Mouse (Mus musculus) MEL (cell line): Measurements from ENCODE around the gene Ipcef1. TPM values are rescaled to one million over a fixed set of nuclear protein-coding genes. Genes with fewer than 3 reads are reported as not detected.

Source experiments
- DNase-seq: peaks from one replicate; pipeline ENCODE4 v3.0.0; 2011; ENCODE audit warnings: low read depth, low spot score
- H3K27ac ChIP-seq: 2 replicates; pipeline ENCODE4 v1.5.1; 2012; ENCODE audit warnings: low read depth, mild to moderate bottlenecking, control low read depth, low read length, moderate library complexity; ENCODE audit not compliant: control insufficient read depth
- H3K27me3 ChIP-seq, 2 experiments: fragments of 150-350 bp in 1 of 2; sonication (generic) in 1 of 2; 2 replicates each; pipeline ENCODE4 v1.6.1; 2012; ENCODE audit warnings: low read length in 2 of 2, mild to moderate bottlenecking in 2 of 2, improper control_type of control experiment in 1 of 2, moderate library complexity in 1 of 2; ENCODE audit not compliant: insufficient read depth in 2 of 2, control insufficient read depth in 1 of 2
- H3K36me3 ChIP-seq, 2 experiments: 2 replicates each; pipeline ENCODE4 v1.6.1; 2012 to 2014; ENCODE audit warnings: low read length in 2 of 2, improper control_type of control experiment in 1 of 2, inconsistent platforms in 1 of 2, mild to moderate bottlenecking in 1 of 2; ENCODE audit not compliant: insufficient read depth in 2 of 2, control insufficient read depth in 1 of 2
- H3K4me1 ChIP-seq, 2 experiments: fragments of 150-350 bp in 1 of 2; sonication (generic) in 1 of 2; 2 replicates each; pipeline ENCODE4 v1.6.1; 2012; ENCODE audit warnings: low read length in 2 of 2, improper control_type of control experiment in 1 of 2, mild to moderate bottlenecking in 1 of 2; ENCODE audit not compliant: insufficient read depth in 2 of 2, control insufficient read depth in 1 of 2
- H3K4me3 ChIP-seq, 2 experiments: fragments of 150-350 bp in 1 of 2; sonication (generic) in 1 of 2; 2 replicates each; pipeline ENCODE4 v1.5.1; 2012; ENCODE audit warnings: low read depth in 2 of 2, low read length in 2 of 2, mild to moderate bottlenecking in 2 of 2, moderate library complexity in 2 of 2, control low read depth in 1 of 2, improper control_type of control experiment in 1 of 2; ENCODE audit not compliant: control insufficient read depth in 1 of 2, insufficient read depth in 1 of 2
- H3K79me2 ChIP-seq: 2 replicates; pipeline ENCODE4 v1.6.1; 2012; ENCODE audit warnings: mild to moderate bottlenecking, low read length, moderate library complexity; ENCODE audit not compliant: control insufficient read depth, poor library complexity, insufficient read depth
- H3K9ac ChIP-seq: 2 replicates; pipeline ENCODE4 v1.6.1; 2012; ENCODE audit warnings: low read depth, mild to moderate bottlenecking, control low read depth, low read length, moderate library complexity; ENCODE audit not compliant: control insufficient read depth, poor library complexity, severe bottlenecking
- H3K9me3 ChIP-seq: fragments of 150-350 bp; sonication (generic); replicated peaks from 2 replicates; pipeline ENCODE4 v1.6.1; 2012; ENCODE audit warnings: mild to moderate bottlenecking, low read length, improper control_type of control experiment, moderate library complexity; ENCODE audit not compliant: insufficient read depth
- BHLHE40 ChIP-seq: IDR thresholded peaks from 2 replicates; pipeline ENCODE4 v1.6.1; 2012; ENCODE audit warnings: low read depth, mild to moderate bottlenecking, inconsistent platforms, low read length, improper control_type of control experiment, borderline replicate concordance
- CHD1 ChIP-seq: IDR thresholded peaks from 2 replicates; pipeline ENCODE4 v1.6.1; 2012; ENCODE audit warnings: low read depth, mild to moderate bottlenecking, inconsistent platforms, low read length, improper control_type of control experiment
- ELF1 ChIP-seq: IDR thresholded peaks from 2 replicates; pipeline ENCODE4 v1.6.1; 2014; ENCODE audit warnings: low read depth, mild to moderate bottlenecking, inconsistent platforms, low read length, improper control_type of control experiment, moderate library complexity
- ETS1 ChIP-seq: IDR thresholded peaks from 2 replicates; pipeline ENCODE4 v1.6.1; 2012; ENCODE audit warnings: low read depth, mild to moderate bottlenecking, inconsistent platforms, low read length, improper control_type of control experiment, moderate library complexity
- HCFC1 ChIP-seq: IDR thresholded peaks from 2 replicates; pipeline ENCODE4 v1.6.1; 2012; ENCODE audit warnings: low read depth, mild to moderate bottlenecking, inconsistent platforms, low read length, improper control_type of control experiment, moderate library complexity
- KAT2A ChIP-seq: conservative IDR thresholded peaks from 2 replicates; pipeline ENCODE4 v1.6.1; 2012; ENCODE audit warnings: low read depth, low read length, improper control_type of control experiment, inconsistent platforms
- MAX ChIP-seq: IDR thresholded peaks from 2 replicates; pipeline ENCODE4 v1.6.1; 2011; ENCODE audit warnings: low read length, improper control_type of control experiment
- MEF2A ChIP-seq: IDR thresholded peaks from 2 replicates; pipeline ENCODE4 v1.6.1; 2014; ENCODE audit warnings: low read depth, mild to moderate bottlenecking, inconsistent platforms, low read length, improper control_type of control experiment; ENCODE audit not compliant: poor library complexity, insufficient replicate concordance, severe bottlenecking; ENCODE audit errors: extremely low read depth
- MYC ChIP-seq: IDR thresholded peaks from 2 replicates; pipeline ENCODE4 v1.6.1; 2011; ENCODE audit warnings: low read depth, mild to moderate bottlenecking, low read length, improper control_type of control experiment, moderate library complexity
- POLR2A ChIP-seq, 2 experiments: IDR thresholded peaks; 2 replicates each; pipeline ENCODE4 v1.6.1; 2011 to 2012; ENCODE audit warnings: low read length in 2 of 2, mild to moderate bottlenecking in 2 of 2, control low read depth in 1 of 2, improper control_type of control experiment in 1 of 2, low read depth in 1 of 2, moderate library complexity in 1 of 2; ENCODE audit not compliant: control insufficient read depth in 1 of 2, insufficient read depth in 1 of 2, poor library complexity in 1 of 2
- POLR2AphosphoS2 ChIP-seq: IDR thresholded peaks from 2 replicates; pipeline ENCODE4 v1.6.1; 2011; ENCODE audit warnings: low read length, improper control_type of control experiment
- RAD21 ChIP-seq: IDR thresholded peaks from 2 replicates; pipeline ENCODE4 v1.6.1; 2011; ENCODE audit warnings: mild to moderate bottlenecking, low read depth, low read length, improper control_type of control experiment
- RCOR1 ChIP-seq: IDR thresholded peaks from 2 replicates; pipeline ENCODE4 v1.6.1; 2012; ENCODE audit warnings: low read depth, mild to moderate bottlenecking, inconsistent platforms, low read length, improper control_type of control experiment
- SIN3A ChIP-seq: IDR thresholded peaks from 2 replicates; pipeline ENCODE4 v1.6.1; 2012; ENCODE audit warnings: low read length, improper control_type of control experiment, inconsistent platforms
- SMC3 ChIP-seq: IDR thresholded peaks from 2 replicates; pipeline ENCODE4 v1.6.1; 2011; ENCODE audit warnings: low read depth, low read length, improper control_type of control experiment
- UBTF ChIP-seq: IDR thresholded peaks from 2 replicates; pipeline ENCODE4 v1.6.1; 2012; ENCODE audit warnings: low read depth, mild to moderate bottlenecking, inconsistent platforms, low read length, improper control_type of control experiment, moderate library complexity, borderline replicate concordance; ENCODE audit not compliant: insufficient read depth
- USF1 ChIP-seq: IDR thresholded peaks from 2 replicates; pipeline ENCODE4 v1.6.1; 2014; ENCODE audit warnings: low read depth, mild to moderate bottlenecking, inconsistent platforms, low read length, improper control_type of control experiment, moderate library complexity
- polyA plus RNA-seq, 2 experiments: library from polyadenylated mRNA; stranded (reverse) in 1 of 2; unstranded in 1 of 2; fragments of >175 nt in 1 of 2; fragments of >200 nt in 1 of 2; gene quantifications; 2 replicates each; pipeline versions ENCODE4 v1.2.1 to v1.2.4; 2012; ENCODE audit warnings: low replicate concordance in 2 of 2, low read depth in 1 of 2; ENCODE audit not compliant: insufficient read length in 2 of 2, insufficient read depth in 1 of 2, missing spikeins in 1 of 2
- total RNA-seq: library from RNA; depleted of rRNA; stranded (reverse); fragments of 300-350 nt; gene quantifications from 2 replicates; pipeline ENCODE4 v1.2.3, GENCODE M21; 2012

Ipcef1 gene
- total and polyA plus RNA-seq, 3 experiments = not detected

- Histone ChIP-seq H3K27me3 (no peaks in the 10 kb centered on the region), H3K79me2 (no peaks in the 10 kb centered on the region), H3K27ac (no peak overlapping the region), H3K9me3 (no peaks in the 10 kb centered on the region), H3K9ac (no peak overlapping the region), H3K4me3 (no peak overlapping the region), H3K4me1 (no peaks in the 10 kb centered on the region), H3K36me3 (no peaks in the 10 kb centered on the region)
- no peak for DNase-seq
- TF ChIP-seq RAD21 (no peak), ELF1 (no peak), CHD1 (no peak), SMC3 (no peak), MYC (no peak), MAX (no peak), POLR2A (IDR thresholded peaks at IDR 0.05; ENCODE audit: control insufficient read depth in 1 of 2, insufficient read depth in 1 of 2, low read depth in 1 of 2, low read length in 2 of 2, poor library complexity in 1 of 2) (no peak), UBTF (no peak), RCOR1 (no peak), ETS1 (no peak), MEF2A (no peak)
Measured at GRCm38 (mm10) chr10:6980236-6980635, 72.0 kb downstream of the Ipcef1 start.

DNA sequence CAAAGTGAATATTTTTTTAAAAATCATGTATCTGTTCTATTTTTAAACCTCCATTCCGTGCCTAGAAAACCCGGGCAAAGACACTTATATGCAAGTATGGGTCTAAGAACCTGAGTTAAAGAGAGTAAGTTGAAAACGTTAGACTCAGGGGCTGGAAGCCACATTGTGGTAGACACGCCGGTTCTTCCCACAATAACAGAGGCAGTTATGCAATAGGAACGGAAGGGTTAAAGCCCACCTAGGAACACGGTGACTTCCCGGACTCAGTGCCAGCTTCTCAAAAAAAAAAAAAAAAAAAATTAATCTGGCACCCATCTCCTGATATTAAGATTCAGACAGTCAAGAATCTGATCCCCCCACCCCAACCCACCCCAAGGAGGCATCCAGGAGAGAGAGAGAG lies 72.5 kb downstream of the Ipcef1 start:
- Histone ChIP-seq H3K4me1 (no peaks in the 10 kb centered on the region), H3K36me3 (no peaks in the 10 kb centered on the region), H3K27ac (no peak overlapping the region), H3K9ac (no peak overlapping the region), H3K79me2 (no peaks in the 10 kb centered on the region), H3K27me3 (no peaks in the 10 kb centered on the region), H3K9me3 (no peaks in the 10 kb centered on the region), H3K4me3 (no peak overlapping the region)
- no peak for TF ChIP-seq POLR2AphosphoS2
- no peak for TF ChIP-seq CHD1
- TF ChIP-seq SIN3A = no peak
- TF ChIP-seq USF1 = no peak
- no peak for TF ChIP-seq HCFC1
- no peak for TF ChIP-seq KAT2A
- TF ChIP-seq RCOR1 = no peak
- no peak for TF ChIP-seq BHLHE40
- no peak for TF ChIP-seq MAX
- no peak for TF ChIP-seq ETS1
- TF ChIP-seq SMC3 = no peak
- TF ChIP-seq POLR2A (IDR thresholded peaks at IDR 0.05; ENCODE audit: control insufficient read depth in 1 of 2, insufficient read depth in 1 of 2, low read depth in 1 of 2, low read length in 2 of 2, poor library complexity in 1 of 2) = no peak
- no peak for DNase-seq
